Mouse (Mus musculus): ENCODE results near the gene Nkx2-5. TPM values are rescaled to one million over a fixed set of nuclear protein-coding genes. Genes with fewer than 3 reads are reported as not detected.

The Nkx2-5 gene
- polyA plus RNA-seq, 1 experiment from 2014 or later: not detected

- no peak overlapping the region for H3K9ac ChIP-seq (replicated peaks)
- no peak for ATAC-seq (ENCODE audit: low FRiP score, low read depth)
- H3K4me2 ChIP-seq (replicated peaks): no peak overlapping the region
- H3K4me1 ChIP-seq: 0 out of 2 replicates have a peak, but pooled peaks cover 5% of the 10 kb centered on the region
- WGBS: under 1% methylated on average over 9 of the region's 9 CpGs
- H3K9me3 ChIP-seq: no peaks in the 10 kb centered on the region
- no peak overlapping the region for H3K4me3 ChIP-seq
- peaks cover 100% of the 10 kb centered on the region for H3K27me3 ChIP-seq
- no peaks in the 10 kb centered on the region for H3K36me3 ChIP-seq
- H3K27ac ChIP-seq (replicated peaks): no peak overlapping the region
Measured at GRCm38 (mm10) chr17:26840439-26840780, 4.4 kb downstream of the Nkx2-5 start.

GRCm38 (mm10) chr17:26839718-26840438 lies 4.9 kb downstream of the Nkx2-5 start:
- no peak for ATAC-seq (ENCODE audit: low FRiP score, low read depth)
- Histone ChIP-seq H3K9ac (replicated peaks) (no peak overlapping the region), H3K36me3 (no peaks in the 10 kb centered on the region), H3K27me3 (peaks cover 100% of the 10 kb centered on the region), H3K4me2 (replicated peaks) (no peak overlapping the region), H3K27ac (replicated peaks) (no peak overlapping the region), H3K4me1 (0 out of 2 replicates have a peak, but pooled peaks cover 5% of the 10 kb centered on the region), H3K4me3 (no peak overlapping the region), H3K9me3 (no peaks in the 10 kb centered on the region)
- WGBS: under 1% methylated on average over 26 of the region's 26 CpGs

- H3K9me3 ChIP-seq: no peaks in the 10 kb centered on the region
- H3K27me3 ChIP-seq: peaks cover 100% of the 10 kb centered on the region
- no peak overlapping the region for H3K4me2 ChIP-seq (replicated peaks)
- no peaks in the 10 kb centered on the region for H3K4me1 ChIP-seq
- H3K27ac ChIP-seq (replicated peaks): no peak overlapping the region
- WGBS: under 1% methylated on average over 67 of the region's 87 CpGs
- ATAC-seq (ENCODE audit: low FRiP score, low read depth): no peak
- H3K9ac ChIP-seq (replicated peaks): no peak overlapping the region
- peak overlapping the region; percentile 9; the same call in 1 of the 2 replicates for H3K4me3 ChIP-seq
- no peaks in the 10 kb centered on the region for H3K36me3 ChIP-seq
Measured at GRCm38 (mm10) chr17:26838911-26839717, 5.7 kb downstream of the Nkx2-5 start.

- H3K9me3 ChIP-seq: no peaks in the 10 kb centered on the region
- whole genome bisulfite sequencing: 2% methylated on average over 36 of the region's 37 CpGs
- no peaks in the 10 kb centered on the region for H3K4me1 ChIP-seq
- H3K4me2 ChIP-seq (replicated peaks): no peak overlapping the region
- no peak overlapping the region for H3K9ac ChIP-seq (replicated peaks)
- H3K4me3 ChIP-seq: no peak overlapping the region
- no peak for ATAC-seq (ENCODE audit: low FRiP score, low read depth)
- H3K27me3 ChIP-seq: peaks cover 100% of the 10 kb centered on the region
- no peaks in the 10 kb centered on the region for H3K36me3 ChIP-seq
- H3K27ac ChIP-seq (replicated peaks): no peak overlapping the region
Measured at GRCm38 (mm10) chr17:26838191-26838910, 6.5 kb downstream of the Nkx2-5 start.

- Histone ChIP-seq H3K9ac (replicated peaks) (no peak overlapping the region), H3K4me3 (no peak overlapping the region), H3K9me3 (no peaks in the 10 kb centered on the region), H3K27me3 (peaks cover 95% of the 10 kb centered on the region), H3K4me2 (replicated peaks) (no peak overlapping the region), H3K36me3 (no peaks in the 10 kb centered on the region), H3K27ac (replicated peaks) (no peak overlapping the region), H3K4me1 (no peaks in the 10 kb centered on the region)
- WGBS: 2% methylated on average over 7 of the region's 7 CpGs
- no peak for ATAC-seq (ENCODE audit: low FRiP score, low read depth)
Measured at GRCm38 (mm10) chr17:26837546-26837985, 7.2 kb downstream of the Nkx2-5 start.

GRCm38 (mm10) chr17:26836786-26837545 lies 7.8 kb downstream of the Nkx2-5 start:
- no peak for ATAC-seq (ENCODE audit: low FRiP score, low read depth)
- Histone ChIP-seq H3K4me1 (no peaks in the 10 kb centered on the region), H3K27me3 (peaks cover 95% of the 10 kb centered on the region), H3K9me3 (no peaks in the 10 kb centered on the region), H3K9ac (replicated peaks) (no peak overlapping the region), H3K4me2 (replicated peaks) (no peak overlapping the region), H3K4me3 (no peak overlapping the region), H3K36me3 (no peaks in the 10 kb centered on the region), H3K27ac (replicated peaks) (no peak overlapping the region)
- WGBS: 4% methylated on average over 19 of the region's 19 CpGs

- no peak overlapping the region for H3K4me3 ChIP-seq
- 3% methylated on average over 5 of the region's 5 CpGs for WGBS
- no peak overlapping the region for H3K9ac ChIP-seq (replicated peaks)
- H3K27me3 ChIP-seq: peaks cover 93% of the 10 kb centered on the region
- H3K36me3 ChIP-seq: no peaks in the 10 kb centered on the region
- no peaks in the 10 kb centered on the region for H3K4me1 ChIP-seq
- H3K9me3 ChIP-seq: no peaks in the 10 kb centered on the region
- no peak overlapping the region for H3K27ac ChIP-seq (replicated peaks)
- no peak overlapping the region for H3K4me2 ChIP-seq (replicated peaks)
- no peak for ATAC-seq (ENCODE audit: low FRiP score, low read depth)
Measured at GRCm38 (mm10) chr17:26836377-26836776, 8.4 kb downstream of the Nkx2-5 start.

GRCm38 (mm10) chr17:26835956-26836355 lies 8.9 kb downstream of the Nkx2-5 start:
- H3K4me2 ChIP-seq (replicated peaks): no peak overlapping the region
- no peak overlapping the region for H3K4me3 ChIP-seq
- no peak for ATAC-seq (ENCODE audit: low FRiP score, low read depth)
- H3K4me1 ChIP-seq: no peaks in the 10 kb centered on the region
- H3K36me3 ChIP-seq: no peaks in the 10 kb centered on the region
- H3K27me3 ChIP-seq: peaks cover 89% of the 10 kb centered on the region
- WGBS: 5% methylated on average over 8 of the region's 8 CpGs
- no peaks in the 10 kb centered on the region for H3K9me3 ChIP-seq
- H3K9ac ChIP-seq (replicated peaks): no peak overlapping the region
- H3K27ac ChIP-seq (replicated peaks): no peak overlapping the region

GRCm38 (mm10) chr17:26834966-26835755 lies 9.6 kb downstream of the Nkx2-5 start:
- WGBS: 16% methylated on average over 3 of the region's 9 CpGs

GRCm38 (mm10) chr17:26834302-26834965 lies 10.4 kb downstream of the Nkx2-5 start:
- no peak for ATAC-seq (ENCODE audit: low FRiP score, low read depth)
- H3K9me3 ChIP-seq: no peaks in the 10 kb centered on the region
- WGBS: 75% methylated on average over 5 of the region's 5 CpGs

More at GRCm38 (mm10) chr17:26834966-26835755, 9.6 kb downstream of the Nkx2-5 start:
- Histone ChIP-seq H3K9ac (replicated peaks) (no peak overlapping the region), H3K27me3 (peaks cover 85% of the 10 kb centered on the region), H3K9me3 (no peaks in the 10 kb centered on the region), H3K4me1 (no peaks in the 10 kb centered on the region), H3K27ac (replicated peaks) (no peak overlapping the region), H3K4me3 (no peak overlapping the region), H3K4me2 (replicated peaks) (no peak overlapping the region), H3K36me3 (no peaks in the 10 kb centered on the region)
- ATAC-seq (ENCODE audit: low FRiP score, low read depth): no peak

More at GRCm38 (mm10) chr17:26834302-26834965, 10.4 kb downstream of the Nkx2-5 start:
- Histone ChIP-seq H3K36me3 (no peaks in the 10 kb centered on the region), H3K27me3 (peaks cover 82% of the 10 kb centered on the region), H3K4me1 (no peaks in the 10 kb centered on the region), H3K27ac (replicated peaks) (no peak overlapping the region), H3K4me3 (no peak overlapping the region), H3K9ac (replicated peaks) (no peak overlapping the region), H3K4me2 (replicated peaks) (no peak overlapping the region)
